Mouse (Mus musculus): Measurements from ENCODE around the gene Arrdc3. TPM values are rescaled to one million over a fixed set of nuclear protein-coding genes. Genes with fewer than 3 reads are reported as not detected.

Arrdc3 gene
- polyA plus RNA-seq (2014; fragmentation: Nextera tagmentation; extraction: Ambion mirVana), result 53.2 and 56.5 TPM in 2 replicates

GRCm38 (mm10) chr13:80883190-80883589 lies at the start of gene Arrdc3:
Gene Arrdc3 (plus strand): TSS chr13:80883384.
- DNase-seq (ENCODE audit: low spot score) (peak; percentile 98), ATAC-seq (replicated peaks; ENCODE audit: low FRiP score) (peak; percentile 40)
- 0% methylated on average over 29 of the region's 31 CpGs for WGBS
- Histone ChIP-seq H3K36me3 (ENCODE audit: control insufficient read depth, insufficient read depth, low read length) (no peaks in the 10 kb centered on the region), H3K27ac (ENCODE audit: low read depth, low read length) (peak within 1 kb of the TSS; percentile 100), H3K4me2 (ENCODE audit: low read depth, low read length, severe bottlenecking) (peak within 1 kb of the TSS; percentile 67), H3K9me3 (ENCODE audit: control insufficient read depth, low read length) (no peaks in the 10 kb centered on the region), H3K9ac (ENCODE audit: low read length) (peak within 1 kb of the TSS; percentile 100), H3K4me3 (ENCODE audit: low read depth, low read length) (peak within 1 kb of the TSS; percentile 87), H3K4me1 (replicated peaks; ENCODE audit: control insufficient read depth, insufficient read depth, low read length) (peaks cover 4% of the 10 kb centered on the region; the same call in 1 of the 2 replicates), H3K27me3 (ENCODE audit: control insufficient read depth, insufficient read depth, low read length) (no peaks in the 10 kb centered on the region)

GRCm38 (mm10) chr13:80862215-80862614 lies 21.0 kb upstream of the Arrdc3 start:
- Histone ChIP-seq H3K4me3 (ENCODE audit: low read depth, low read length) (no peak overlapping the region), H3K9ac (ENCODE audit: low read length) (no peak overlapping the region), H3K4me2 (ENCODE audit: low read depth, low read length, severe bottlenecking) (no peak overlapping the region), H3K27ac (ENCODE audit: low read depth, low read length) (no peak overlapping the region), H3K36me3 (ENCODE audit: control insufficient read depth, insufficient read depth, low read length) (no peaks in the 10 kb centered on the region), H3K27me3 (ENCODE audit: control insufficient read depth, insufficient read depth, low read length) (no peaks in the 10 kb centered on the region), H3K4me1 (replicated peaks; ENCODE audit: control insufficient read depth, insufficient read depth, low read length) (no peaks in the 10 kb centered on the region), H3K9me3 (ENCODE audit: control insufficient read depth, low read length) (no peaks in the 10 kb centered on the region)
- peak; percentile 64 for ATAC-seq (replicated peaks; ENCODE audit: low FRiP score)
- WGBS, result 14% methylated on average over 5 of the region's 5 CpGs
- DNase-seq (ENCODE audit: low spot score), result peak; percentile 76

- Histone ChIP-seq H3K4me2 (ENCODE audit: low read depth, low read length, severe bottlenecking) (no peak overlapping the region), H3K9ac (ENCODE audit: low read length) (no peak overlapping the region), H3K9me3 (ENCODE audit: control insufficient read depth, low read length) (no peaks in the 10 kb centered on the region), H3K36me3 (ENCODE audit: control insufficient read depth, insufficient read depth, low read length) (no peaks in the 10 kb centered on the region), H3K27ac (ENCODE audit: low read depth, low read length) (no peak overlapping the region), H3K4me1 (replicated peaks; ENCODE audit: control insufficient read depth, insufficient read depth, low read length) (no peaks in the 10 kb centered on the region), H3K27me3 (ENCODE audit: control insufficient read depth, insufficient read depth, low read length) (no peaks in the 10 kb centered on the region), H3K4me3 (ENCODE audit: low read depth, low read length) (no peak overlapping the region)
- no peak for DNase-seq (ENCODE audit: low spot score)
- WGBS, result 87% methylated on average over 3 of the region's 3 CpGs
- ATAC-seq (replicated peaks; ENCODE audit: low FRiP score), result no peak
Observed at GRCm38 (mm10) chr13:80864195-80864594, 19.0 kb upstream of the Arrdc3 start.

GRCm38 (mm10) chr13:80875126-80875525 lies 8.1 kb upstream of the Arrdc3 start:
- no peak for DNase-seq (ENCODE audit: low spot score)
- Histone ChIP-seq H3K9me3 (ENCODE audit: control insufficient read depth, low read length) (no peaks in the 10 kb centered on the region), H3K36me3 (ENCODE audit: control insufficient read depth, insufficient read depth, low read length) (no peaks in the 10 kb centered on the region), H3K4me2 (ENCODE audit: low read depth, low read length, severe bottlenecking) (no peak overlapping the region), H3K9ac (ENCODE audit: low read length) (no peak overlapping the region), H3K27me3 (ENCODE audit: control insufficient read depth, insufficient read depth, low read length) (no peaks in the 10 kb centered on the region), H3K27ac (ENCODE audit: low read depth, low read length) (no peak overlapping the region), H3K4me3 (ENCODE audit: low read depth, low read length) (no peak overlapping the region), H3K4me1 (replicated peaks; ENCODE audit: control insufficient read depth, insufficient read depth, low read length) (no peaks in the 10 kb centered on the region)
- no peak for ATAC-seq (replicated peaks; ENCODE audit: low FRiP score)
- 94% methylated on average over 5 of the region's 5 CpGs for WGBS

- H3K4me2 ChIP-seq (ENCODE audit: low read depth, low read length, severe bottlenecking), result no peak overlapping the region
- no peak overlapping the region for H3K4me3 ChIP-seq (ENCODE audit: low read depth, low read length)
- ATAC-seq (replicated peaks; ENCODE audit: low FRiP score), result no peak
- 88% methylated on average over 4 of the region's 4 CpGs for WGBS
- peaks cover 2% of the 10 kb centered on the region; the same call in 1 of the 2 replicates for H3K4me1 ChIP-seq (replicated peaks; ENCODE audit: control insufficient read depth, insufficient read depth, low read length)
- H3K9ac ChIP-seq (ENCODE audit: low read length), result no peak overlapping the region
- no peaks in the 10 kb centered on the region for H3K9me3 ChIP-seq (ENCODE audit: control insufficient read depth, low read length)
- no peak for DNase-seq (ENCODE audit: low spot score)
- H3K36me3 ChIP-seq (ENCODE audit: control insufficient read depth, insufficient read depth, low read length), result no peaks in the 10 kb centered on the region
- H3K27ac ChIP-seq (ENCODE audit: low read depth, low read length), result no peak overlapping the region
- no peaks in the 10 kb centered on the region for H3K27me3 ChIP-seq (ENCODE audit: control insufficient read depth, insufficient read depth, low read length)
Observed at GRCm38 (mm10) chr13:80880756-80881155, 2.4 kb upstream of the Arrdc3 start.

GRCm38 (mm10) chr13:80881722-80882500 lies 1.3 kb upstream of the Arrdc3 start:
- peak overlapping the region; percentile 100 for H3K27ac ChIP-seq (ENCODE audit: low read depth, low read length)
- DNase-seq (ENCODE audit: low spot score) (peak; percentile 57), ATAC-seq (replicated peaks; ENCODE audit: low FRiP score) (no peak)
- no peak overlapping the region; the same call in 1 of the 2 replicates for H3K4me3 ChIP-seq (ENCODE audit: low read depth, low read length)
- no peaks in the 10 kb centered on the region for H3K9me3 ChIP-seq (ENCODE audit: control insufficient read depth, low read length)
- H3K4me1 ChIP-seq (replicated peaks; ENCODE audit: control insufficient read depth, insufficient read depth, low read length), result peaks cover 4% of the 10 kb centered on the region; the same call in 1 of the 2 replicates
- no peak overlapping the region for H3K9ac ChIP-seq (ENCODE audit: low read length)
- WGBS, result 23% methylated on average over 6 of the region's 6 CpGs
- no peaks in the 10 kb centered on the region for H3K36me3 ChIP-seq (ENCODE audit: control insufficient read depth, insufficient read depth, low read length)
- no peak overlapping the region; the same call in 1 of the 2 replicates for H3K4me2 ChIP-seq (ENCODE audit: low read depth, low read length, severe bottlenecking)
- H3K27me3 ChIP-seq (ENCODE audit: control insufficient read depth, insufficient read depth, low read length), result no peaks in the 10 kb centered on the region

GRCm38 (mm10) chr13:80882716-80883135 lies 458 bp upstream of the Arrdc3 start:
- ATAC-seq (replicated peaks; ENCODE audit: low FRiP score), result peak; percentile 47
- Histone ChIP-seq H3K36me3 (ENCODE audit: control insufficient read depth, insufficient read depth, low read length) (no peaks in the 10 kb centered on the region), H3K27ac (ENCODE audit: low read depth, low read length) (peak overlapping the region; percentile 100), H3K9me3 (ENCODE audit: control insufficient read depth, low read length) (no peaks in the 10 kb centered on the region), H3K4me2 (ENCODE audit: low read depth, low read length, severe bottlenecking) (peak overlapping the region; percentile 67; the same call in 1 of the 2 replicates), H3K9ac (ENCODE audit: low read length) (peak overlapping the region; percentile 100), H3K4me3 (ENCODE audit: low read depth, low read length) (peak overlapping the region; percentile 87), H3K27me3 (ENCODE audit: control insufficient read depth, insufficient read depth, low read length) (no peaks in the 10 kb centered on the region), H3K4me1 (replicated peaks; ENCODE audit: control insufficient read depth, insufficient read depth, low read length) (peaks cover 4% of the 10 kb centered on the region; the same call in 1 of the 2 replicates)
- under 1% methylated on average over 23 of the region's 23 CpGs for WGBS
- no peak for DNase-seq (ENCODE audit: low spot score)

- under 1% methylated on average over 23 of the region's 23 CpGs for WGBS
- H3K4me1 ChIP-seq (replicated peaks; ENCODE audit: control insufficient read depth, insufficient read depth, low read length), result peaks cover 4% of the 10 kb centered on the region; the same call in 1 of the 2 replicates
- peak overlapping the region; percentile 67 for H3K4me2 ChIP-seq (ENCODE audit: low read depth, low read length, severe bottlenecking)
- H3K36me3 ChIP-seq (ENCODE audit: control insufficient read depth, insufficient read depth, low read length), result no peaks in the 10 kb centered on the region
- H3K9ac ChIP-seq (ENCODE audit: low read length), result peak overlapping the region; percentile 100
- H3K4me3 ChIP-seq (ENCODE audit: low read depth, low read length), result peak overlapping the region; percentile 87
- H3K9me3 ChIP-seq (ENCODE audit: control insufficient read depth, low read length), result no peaks in the 10 kb centered on the region
- no peak for DNase-seq (ENCODE audit: low spot score)
- no peaks in the 10 kb centered on the region for H3K27me3 ChIP-seq (ENCODE audit: control insufficient read depth, insufficient read depth, low read length)
- ATAC-seq (replicated peaks; ENCODE audit: low FRiP score), result no peak
- peak overlapping the region; percentile 100 for H3K27ac ChIP-seq (ENCODE audit: low read depth, low read length)
Observed at GRCm38 (mm10) chr13:80883649-80884376, 629 bp downstream of the Arrdc3 start.
